Mouse (Mus musculus): ENCODE measurements around the gene Pheta2. TPM values are rescaled to one million over a fixed set of nuclear protein-coding genes. Genes with fewer than 3 reads are reported as not detected.

Gene Pheta2
- polyA plus RNA-seq, 2 experiments: 11.9 to 12.8 TPM

DNA sequence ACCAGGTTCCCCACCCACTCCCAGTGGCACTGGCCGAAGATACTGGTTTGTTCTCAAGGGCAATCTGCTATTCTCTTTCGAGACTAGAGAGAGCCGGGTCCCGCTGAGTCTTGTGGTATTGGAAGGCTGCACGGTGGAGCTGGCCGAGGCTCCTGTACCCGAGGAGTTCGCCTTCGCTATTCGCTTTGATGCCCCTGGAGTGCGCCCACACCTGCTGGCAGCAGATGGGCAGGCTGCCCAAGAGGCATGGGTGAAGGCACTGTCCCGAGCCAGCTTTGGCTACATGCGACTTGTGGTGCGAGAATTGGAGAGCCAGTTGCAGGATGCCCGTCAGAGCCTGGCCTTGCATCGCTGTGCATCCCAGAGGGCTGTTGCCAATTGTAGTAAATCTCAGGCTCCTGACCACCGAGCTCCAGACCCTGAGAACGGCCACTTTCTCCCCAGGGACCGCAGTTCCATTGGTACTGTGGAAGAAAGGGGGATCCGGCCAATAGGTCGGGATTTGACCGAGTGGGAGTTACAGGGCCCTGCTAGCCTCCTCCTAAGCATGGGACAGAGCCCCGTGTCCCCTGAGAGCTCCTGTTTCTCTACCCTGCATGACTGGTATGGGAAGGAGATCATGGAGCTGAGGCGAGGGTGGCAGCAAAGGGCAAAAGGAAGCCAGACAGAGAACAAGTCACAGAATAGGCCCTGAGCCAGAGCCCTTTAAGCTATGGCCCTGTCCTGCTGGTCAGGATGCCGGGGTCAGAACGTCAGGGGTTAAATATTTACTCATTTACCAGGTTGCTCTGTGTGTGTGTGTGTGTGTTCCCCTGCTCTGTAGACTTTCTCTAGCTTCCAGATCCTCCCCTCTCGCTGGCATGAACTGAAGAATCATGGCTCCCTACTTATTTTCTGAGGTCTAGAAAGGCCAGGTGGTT, 4.9 kb downstream of the Pheta2 start:
- no peak overlapping the region for H3K4me3 ChIP-seq (replicated peaks; ENCODE audit: low read length)
- H3K36me3 ChIP-seq (ENCODE audit: control insufficient read depth, insufficient read depth, low read length): peaks cover 12% of the 10 kb centered on the region
- no peak overlapping the region for H3K9ac ChIP-seq (ENCODE audit: low read depth, low read length, severe bottlenecking)
- H3K9me3 ChIP-seq (ENCODE audit: control insufficient read depth, low read length): no peaks in the 10 kb centered on the region
- H3K27ac ChIP-seq (replicated peaks; ENCODE audit: low read depth, low read length): no peak overlapping the region
- no peak for DNase-seq (ENCODE audit: low spot score)
- ATAC-seq (ENCODE audit: low FRiP score, low read depth): no peak
- H3K4me2 ChIP-seq (replicated peaks; ENCODE audit: low read depth, low read length, severe bottlenecking): no peak overlapping the region
- H3K27me3 ChIP-seq (ENCODE audit: control insufficient read depth, insufficient read depth, low read length): no peaks in the 10 kb centered on the region
- 91% methylated on average over 27 of the region's 27 CpGs for WGBS
- no peak for TF ChIP-seq POLR2A (IDR thresholded peaks at IDR 0.05; ENCODE audit: borderline replicate concordance, extremely low read depth, insufficient read depth, insufficient read length)
- peaks cover 20% of the 10 kb centered on the region for H3K4me1 ChIP-seq (ENCODE audit: control insufficient read depth, insufficient read depth, low read length)

DNA sequence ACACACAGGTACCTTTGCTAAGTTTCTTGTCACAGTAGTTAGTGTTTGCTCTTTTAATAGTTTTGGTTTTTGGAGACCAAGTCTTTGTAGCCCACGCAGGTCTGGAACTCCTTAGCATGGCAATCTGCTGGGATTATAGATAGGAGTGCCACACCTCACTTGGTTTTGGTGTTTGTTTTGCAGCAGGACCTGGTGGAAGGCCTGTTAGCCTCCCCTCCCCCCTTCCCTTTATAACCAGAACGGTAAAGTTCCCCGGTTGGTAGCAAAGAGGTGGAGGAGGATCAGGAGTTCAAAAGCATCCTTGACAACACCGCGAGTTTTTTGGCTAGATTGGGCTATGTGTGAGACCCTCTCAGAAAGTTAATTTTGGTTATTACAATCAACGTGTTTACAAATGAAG, 6.2 kb downstream of the Pheta2 start:
- H3K4me2 ChIP-seq (replicated peaks; ENCODE audit: low read depth, low read length, severe bottlenecking): no peak overlapping the region
- TF ChIP-seq POLR2A (IDR thresholded peaks at IDR 0.05; ENCODE audit: borderline replicate concordance, extremely low read depth, insufficient read depth, insufficient read length): no peak
- H3K27ac ChIP-seq (replicated peaks; ENCODE audit: low read depth, low read length): no peak overlapping the region
- 94% methylated on average over 6 of the region's 6 CpGs for WGBS
- no peaks in the 10 kb centered on the region for H3K27me3 ChIP-seq (ENCODE audit: control insufficient read depth, insufficient read depth, low read length)
- ATAC-seq (ENCODE audit: low FRiP score, low read depth): no peak
- H3K9ac ChIP-seq (ENCODE audit: low read depth, low read length, severe bottlenecking): no peak overlapping the region
- peaks cover 26% of the 10 kb centered on the region for H3K36me3 ChIP-seq (ENCODE audit: control insufficient read depth, insufficient read depth, low read length)
- no peak for DNase-seq (ENCODE audit: low spot score)
- H3K9me3 ChIP-seq (ENCODE audit: control insufficient read depth, low read length): no peaks in the 10 kb centered on the region
- H3K4me1 ChIP-seq (ENCODE audit: control insufficient read depth, insufficient read depth, low read length): peaks cover 20% of the 10 kb centered on the region
- no peak overlapping the region for H3K4me3 ChIP-seq (replicated peaks; ENCODE audit: low read length)

- Histone ChIP-seq H3K4me1 (ENCODE audit: control insufficient read depth, insufficient read depth, low read length) (peaks cover 14% of the 10 kb centered on the region), H3K27ac (replicated peaks; ENCODE audit: low read depth, low read length) (peak overlapping the region; percentile 77), H3K27me3 (ENCODE audit: control insufficient read depth, insufficient read depth, low read length) (no peaks in the 10 kb centered on the region), H3K4me2 (replicated peaks; ENCODE audit: low read depth, low read length, severe bottlenecking) (peak overlapping the region; percentile 89), H3K9me3 (ENCODE audit: control insufficient read depth, low read length) (no peaks in the 10 kb centered on the region), H3K4me3 (replicated peaks; ENCODE audit: low read length) (peak overlapping the region; percentile 61), H3K9ac (ENCODE audit: low read depth, low read length, severe bottlenecking) (peak overlapping the region; percentile 63), H3K36me3 (ENCODE audit: control insufficient read depth, insufficient read depth, low read length) (peaks cover 35% of the 10 kb centered on the region)
- ATAC-seq (ENCODE audit: low FRiP score, low read depth) (peak; percentile 98), DNase-seq (ENCODE audit: low spot score) (peak; percentile 98)
- under 1% methylated on average over 49 of the region's 51 CpGs for WGBS
- no peak for TF ChIP-seq POLR2A (IDR thresholded peaks at IDR 0.05; ENCODE audit: borderline replicate concordance, extremely low read depth, insufficient read depth, insufficient read length)
These were observed 7.2 kb downstream of the Pheta2 start for GRCm38 (mm10) chr15:82345820-82346470.

GRCm38 (mm10) chr15:82346580-82347302, 8.0 kb downstream of the Pheta2 start:
- peak overlapping the region; percentile 89 for H3K4me2 ChIP-seq (replicated peaks; ENCODE audit: low read depth, low read length, severe bottlenecking)
- 53% methylated on average over 14 of the region's 14 CpGs for WGBS
- H3K27ac ChIP-seq (replicated peaks; ENCODE audit: low read depth, low read length): peak overlapping the region; percentile 55; the same call in 1 of the 2 replicates
- no peak for TF ChIP-seq POLR2A (IDR thresholded peaks at IDR 0.05; ENCODE audit: borderline replicate concordance, extremely low read depth, insufficient read depth, insufficient read length)
- no peak for ATAC-seq (ENCODE audit: low FRiP score, low read depth)
- H3K4me3 ChIP-seq (replicated peaks; ENCODE audit: low read length): peak overlapping the region; percentile 61
- no peaks in the 10 kb centered on the region for H3K9me3 ChIP-seq (ENCODE audit: control insufficient read depth, low read length)
- peak overlapping the region; percentile 50 for H3K9ac ChIP-seq (ENCODE audit: low read depth, low read length, severe bottlenecking)
- H3K27me3 ChIP-seq (ENCODE audit: control insufficient read depth, insufficient read depth, low read length): no peaks in the 10 kb centered on the region
- H3K4me1 ChIP-seq (ENCODE audit: control insufficient read depth, insufficient read depth, low read length): peaks cover 11% of the 10 kb centered on the region
- H3K36me3 ChIP-seq (ENCODE audit: control insufficient read depth, insufficient read depth, low read length): peaks cover 37% of the 10 kb centered on the region
- DNase-seq (ENCODE audit: low spot score): no peak

DNA sequence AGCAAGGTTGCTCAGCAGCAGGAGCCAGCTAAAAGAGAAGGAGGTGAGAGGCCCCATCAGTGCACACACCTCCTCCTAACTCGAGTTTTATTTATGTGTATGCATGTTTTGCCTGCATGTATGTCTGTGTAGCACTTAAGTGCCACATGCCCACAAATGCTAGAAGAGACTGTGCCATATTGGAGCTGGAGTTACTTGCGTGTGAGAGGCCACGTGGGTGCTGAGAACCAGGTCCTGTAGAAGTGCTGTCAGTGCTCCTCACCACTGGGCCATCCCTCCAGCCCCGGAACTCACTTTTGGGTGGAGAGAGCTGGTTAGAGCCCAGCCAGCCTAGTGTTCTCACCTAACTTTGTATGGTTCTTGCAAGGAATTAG, 8.5 kb downstream of the Pheta2 start:
- H3K9me3 ChIP-seq (ENCODE audit: control insufficient read depth, low read length): no peaks in the 10 kb centered on the region
- DNase-seq (ENCODE audit: low spot score) (no peak), ATAC-seq (ENCODE audit: low FRiP score, low read depth) (no peak)
- H3K4me2 ChIP-seq (replicated peaks; ENCODE audit: low read depth, low read length, severe bottlenecking): peak overlapping the region; percentile 89
- no peak for TF ChIP-seq POLR2A (IDR thresholded peaks at IDR 0.05; ENCODE audit: borderline replicate concordance, extremely low read depth, insufficient read depth, insufficient read length)
- 82% methylated on average over 4 of the region's 4 CpGs for WGBS
- no peak overlapping the region for H3K27ac ChIP-seq (replicated peaks; ENCODE audit: low read depth, low read length)
- H3K27me3 ChIP-seq (ENCODE audit: control insufficient read depth, insufficient read depth, low read length): no peaks in the 10 kb centered on the region
- H3K4me1 ChIP-seq (ENCODE audit: control insufficient read depth, insufficient read depth, low read length): peaks cover 11% of the 10 kb centered on the region
- peak overlapping the region; percentile 61 for H3K4me3 ChIP-seq (replicated peaks; ENCODE audit: low read length)
- peak overlapping the region; percentile 50; the same call in 1 of the 2 replicates for H3K9ac ChIP-seq (ENCODE audit: low read depth, low read length, severe bottlenecking)
- H3K36me3 ChIP-seq (ENCODE audit: control insufficient read depth, insufficient read depth, low read length): peaks cover 37% of the 10 kb centered on the region

All from limb, embryonic 14.5 days (tissue).